Mouse (Mus musculus): Measurements from ENCODE around the gene Cfhr2. TPM values are rescaled to one million over a fixed set of nuclear protein-coding genes. Genes with fewer than 3 reads are reported as not detected.
"Not testable (repeated sequence)": the region's sequence is repeated elsewhere in the genome, so short reads cannot be mapped to it uniquely, and the experiment has no call there.

The Cfhr2 gene
- total RNA-seq (2021) = under 1 TPM; 0.28 to 0.36 TPM

GRCm38 (mm10) chr1:139858548-139858947, at the start of gene Cfhr2:
Cfhr2 (minus strand) TSS chr1:139858702.
- no peak for DNase-seq
- intact Hi-C loops (cut with DNase I) = no loop called here

- intact Hi-C loops (cut with DNase I) = no loop called here
- no peak for DNase-seq
These were observed 5.2 kb upstream of the Cfhr2 start for GRCm38 (mm10) chr1:139863751-139864150.

DNA sequence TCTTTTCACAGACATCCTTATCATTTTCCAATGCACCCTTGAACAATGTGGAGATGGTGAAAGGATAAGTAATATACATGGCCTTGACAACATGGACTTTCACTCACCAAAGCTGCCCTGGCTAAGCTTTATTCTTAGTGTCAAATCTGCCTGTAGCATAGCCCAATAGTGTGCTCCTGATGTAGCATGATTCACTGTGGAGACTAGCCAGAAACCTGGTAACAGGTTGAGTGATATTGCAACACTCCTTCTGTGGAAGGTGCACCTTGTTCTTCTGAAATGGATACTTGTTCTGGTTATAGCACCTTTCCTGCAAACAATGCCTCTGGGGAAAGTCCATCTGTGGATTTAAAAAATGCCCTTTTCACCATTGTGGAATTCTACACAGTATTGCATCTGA, 1.7 kb upstream of the Cfhr2 start:
- intact Hi-C loops (cut with DNase I) = no loop called here
- no peak for DNase-seq

DNA sequence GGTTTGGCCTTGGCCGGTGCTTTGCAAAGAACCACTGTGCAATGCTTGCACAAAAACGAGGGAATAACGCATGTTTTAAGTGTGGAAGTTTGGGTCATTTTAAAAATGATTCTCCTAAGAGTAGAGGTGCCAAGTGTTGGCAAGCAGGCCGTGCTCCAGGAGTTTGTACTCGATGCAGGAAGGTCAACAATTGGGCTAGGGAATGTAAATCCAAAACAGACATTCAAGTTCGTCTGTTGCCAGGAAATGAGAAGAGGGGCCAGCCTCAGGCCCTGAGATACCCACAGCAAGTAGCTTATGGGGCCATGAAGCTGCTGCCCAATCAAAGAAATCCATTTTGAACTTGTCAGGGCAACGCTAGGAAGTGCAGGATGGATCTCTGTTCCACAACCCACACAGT, 18.8 kb downstream of the Cfhr2 start:
- no peak for DNase-seq

DNA sequence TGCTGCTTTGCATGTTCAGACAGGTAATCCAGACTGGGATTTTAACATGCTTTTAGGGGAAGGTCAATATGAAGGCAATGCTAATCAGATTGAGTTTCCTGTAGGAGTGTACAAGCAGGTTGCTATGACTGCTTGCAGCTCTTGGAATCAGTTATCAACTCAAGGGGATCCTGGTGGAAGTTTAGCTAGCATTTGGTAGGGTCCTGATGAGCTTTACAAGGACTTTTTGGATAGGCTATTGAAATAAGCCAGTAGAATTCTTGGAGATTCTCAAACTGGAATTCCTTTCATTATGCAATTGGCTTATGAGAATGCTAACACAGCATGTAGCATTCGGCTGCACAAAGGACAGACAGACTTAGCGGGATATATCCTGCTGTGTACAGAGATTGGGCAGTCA, 19.2 kb downstream of the Cfhr2 start:
- intact Hi-C loops (cut with DNase I) = no loop called here
- DNase-seq = no peak

More for the DNA sequence above, 18.8 kb downstream of the Cfhr2 start:
- intact Hi-C loops (cut with DNase I) = no loop called here

GRCm38 (mm10) chr1:139808594-139808993, 49.9 kb downstream of the Cfhr2 start:
- intact Hi-C loops (cut with DNase I) = no loop called here
- no peak for DNase-seq

DNA sequence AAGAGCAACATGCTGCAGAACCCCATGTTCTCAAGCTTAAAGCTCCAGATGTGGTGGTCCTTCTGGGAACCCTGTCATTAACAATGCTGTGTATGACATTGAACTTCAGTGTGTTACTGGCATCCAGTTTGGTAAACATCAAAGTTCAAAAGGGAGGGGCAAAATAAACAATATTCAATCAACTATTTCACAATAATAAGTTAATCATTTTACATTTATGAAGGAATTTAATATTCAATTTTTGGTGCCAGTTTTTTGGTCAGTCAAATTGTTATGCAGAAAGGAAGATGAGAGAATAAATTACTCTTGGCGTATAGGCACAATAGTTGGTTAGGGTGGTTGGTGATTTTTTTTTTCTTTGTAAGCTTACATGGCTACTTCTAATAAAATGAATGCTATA, 77.4 kb downstream of the Cfhr2 start, which contains the start of gene Gm4788:
Gm4788 (minus strand) TSS at position 101 of the 400 bp plus-strand sequence.
- no peak for DNase-seq
- intact Hi-C loops (cut with DNase I) = no loop called here

GRCm38 (mm10) chr1:139769913-139770312, 88.6 kb downstream of the Cfhr2 start:
- intact Hi-C loops (cut with DNase I); DNase-seq: not testable (repeated sequence)

Other genes with a start within 250 kb of the Cfhr2 start
- not detected for gene Gm4788, start 77.5 kb downstream of the Cfhr2 start, total RNA-seq (2021)